Mouse (Mus musculus): ENCODE data around the gene Rps6kb2.
A peak's percentile ranks its signal among the peaks of the same experiment; 100 is the strongest.

The Rps6kb2 gene

GRCm38 (mm10) chr19:4162646-4163542 lies at the start of gene Rps6kb2:
Rps6kb2 (minus strand) TSS chr19:4163354.
- DNase-seq (ENCODE audit: low read depth, low spot score) = peak; percentile 97

GRCm38 (mm10) chr19:4211891-4212588 lies 48.9 kb upstream of the Rps6kb2 start:
- peak; percentile 7 for DNase-seq (ENCODE audit: low read depth, low spot score)

- DNase-seq (ENCODE audit: low read depth, low spot score) = no peak
Measured at GRCm38 (mm10) chr19:4208563-4208962, 45.4 kb upstream of the Rps6kb2 start.

GRCm38 (mm10) chr19:4206971-4207370 lies 43.8 kb upstream of the Rps6kb2 start:
- peak; percentile 80 for DNase-seq (ENCODE audit: low read depth, low spot score)

GRCm38 (mm10) chr19:4204889-4205288 lies 41.7 kb upstream of the Rps6kb2 start:
- DNase-seq (ENCODE audit: low read depth, low spot score) = peak; percentile 50

GRCm38 (mm10) chr19:4203604-4204326 lies 40.6 kb upstream of the Rps6kb2 start:
- DNase-seq (ENCODE audit: low read depth, low spot score) = peak; percentile 67

- DNase-seq (ENCODE audit: low read depth, low spot score) = peak; percentile 76
Measured at GRCm38 (mm10) chr19:4203148-4203547, 40.0 kb upstream of the Rps6kb2 start.

GRCm38 (mm10) chr19:4202149-4202548 lies 39.0 kb upstream of the Rps6kb2 start:
- no peak for DNase-seq (ENCODE audit: low read depth, low spot score)

GRCm38 (mm10) chr19:4201291-4201909 lies 38.2 kb upstream of the Rps6kb2 start, which contains the start of gene Rad9a:
Rad9a (minus strand) TSS chr19:4201662.
- peak; percentile 96 for DNase-seq (ENCODE audit: low read depth, low spot score)

- no peak for DNase-seq (ENCODE audit: low read depth, low spot score)
Measured at GRCm38 (mm10) chr19:4197180-4197579, 34.0 kb upstream of the Rps6kb2 start.

GRCm38 (mm10) chr19:4196548-4196947 lies 33.4 kb upstream of the Rps6kb2 start:
- DNase-seq (ENCODE audit: low read depth, low spot score) = no peak

GRCm38 (mm10) chr19:4196048-4196447 lies 32.9 kb upstream of the Rps6kb2 start:
- no peak for DNase-seq (ENCODE audit: low read depth, low spot score)

GRCm38 (mm10) chr19:4194776-4195650 lies 31.9 kb upstream of the Rps6kb2 start:
- DNase-seq (ENCODE audit: low read depth, low spot score) = no peak

- DNase-seq (ENCODE audit: low read depth, low spot score) = no peak
Measured at GRCm38 (mm10) chr19:4194021-4194724, 31.0 kb upstream of the Rps6kb2 start.

- no peak for DNase-seq (ENCODE audit: low read depth, low spot score)
Measured at GRCm38 (mm10) chr19:4193129-4193528, 30.0 kb upstream of the Rps6kb2 start.

GRCm38 (mm10) chr19:4192251-4192985 lies 29.3 kb upstream of the Rps6kb2 start:
- no peak for DNase-seq (ENCODE audit: low read depth, low spot score)

GRCm38 (mm10) chr19:4191528-4192250 lies 28.5 kb upstream of the Rps6kb2 start, which contains the start of gene Ppp1ca:
Ppp1ca (plus strand) TSS chr19:4192065.
- DNase-seq (ENCODE audit: low read depth, low spot score) = peak; percentile 99

GRCm38 (mm10) chr19:4190831-4191334 lies 27.7 kb upstream of the Rps6kb2 start, which contains the start of gene Tbc1d10c:
Tbc1d10c (minus strand) TSS chr19:4191284.
- DNase-seq (ENCODE audit: low read depth, low spot score) = peak; percentile 88
